Mouse (Mus musculus): ENCODE results near the gene Lrrc72.

- TF ChIP-seq CTCF (IDR thresholded peaks at IDR 0.05; ENCODE audit: low read depth, low read length) = no peak
- no peak for TF ChIP-seq POLR2A (IDR thresholded peaks at IDR 0.05; ENCODE audit: extremely low read depth, insufficient read depth, low read length)
Measured at GRCm38 (mm10) chr12:36194976-36195375, 58.2 kb downstream of the Lrrc72 start.

Data from liver, adult 2 months (tissue).